Mouse (Mus musculus) gastrocnemius, postnatal 14 days (tissue): ENCODE measurements at regions not wholly inside any gene's neighbourhood (a gene's known extent, or its start where the extent isn't known, plus 50 kb on each side); places are given as distances from the start of the nearest gene placed in this dataset.
A peak's percentile ranks its signal among the peaks of the same experiment; 100 is the strongest.

ENCODE experiments used
- DNase-seq: peaks from one replicate; pipeline ENCODE4 v3.0.0; 2021; ENCODE audit warnings: mixed read lengths
- intact Hi-C: fragments of 180-260 bp; cut with DNase I; formaldehyde crosslinking; loops from one replicate; pipeline ENCODE4 v1.15.1; 2025; ENCODE audit warnings: low total_unique reads

DNA sequence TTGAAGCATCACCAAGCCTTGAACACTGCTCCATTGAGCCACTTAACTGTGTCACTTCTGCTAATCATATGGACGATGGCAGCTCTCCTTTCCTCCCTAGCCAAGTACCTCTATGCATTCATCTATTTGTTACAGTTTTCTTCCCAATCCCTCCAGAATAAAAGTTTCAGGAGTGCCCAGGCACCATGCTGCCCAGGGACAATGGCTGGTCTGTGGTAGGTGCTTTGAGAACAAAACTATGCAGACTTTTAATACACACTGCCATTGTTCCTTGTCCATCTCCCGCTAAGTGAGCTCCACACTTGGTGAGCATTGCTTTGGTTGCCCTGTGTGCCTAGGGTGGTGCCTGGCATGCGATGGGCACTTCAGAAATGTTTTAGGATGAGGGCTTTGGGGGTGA, 320.5 kb upstream of the Prkd1 start:
- no peak for DNase-seq
- intact Hi-C loops = no loop called here

DNA sequence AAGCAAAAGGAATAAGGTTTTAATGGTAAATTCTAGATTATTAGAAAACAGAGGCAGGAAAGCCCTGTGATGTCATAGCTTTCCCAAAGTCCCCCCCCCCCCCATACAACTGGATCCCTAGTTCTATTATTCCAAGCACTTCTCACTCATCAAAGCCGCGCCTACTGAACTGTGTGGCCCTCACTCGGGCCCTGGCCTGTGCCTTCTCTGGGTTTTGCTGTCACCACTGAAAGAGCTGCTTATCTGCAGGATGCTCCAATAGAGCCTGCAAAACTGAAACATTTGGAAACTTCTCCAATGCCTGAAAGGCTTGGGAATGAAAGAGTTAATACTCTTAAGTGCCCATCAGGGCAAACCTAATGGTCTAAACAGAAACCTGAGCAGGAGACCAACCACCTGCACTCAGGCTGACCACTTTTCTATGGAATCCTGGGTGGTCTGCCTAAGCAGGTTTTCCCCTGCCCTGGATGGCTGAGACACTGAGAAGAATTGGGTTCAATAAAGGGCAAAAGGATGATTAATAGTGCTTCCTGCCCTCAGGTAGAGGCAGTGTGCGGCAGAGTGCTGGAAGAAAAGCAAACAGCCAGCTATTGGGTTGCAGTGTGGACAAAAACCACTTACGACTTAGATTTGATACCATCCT, 318.4 kb upstream of the Prkd1 start:
- intact Hi-C loops = no loop called here

DNA sequence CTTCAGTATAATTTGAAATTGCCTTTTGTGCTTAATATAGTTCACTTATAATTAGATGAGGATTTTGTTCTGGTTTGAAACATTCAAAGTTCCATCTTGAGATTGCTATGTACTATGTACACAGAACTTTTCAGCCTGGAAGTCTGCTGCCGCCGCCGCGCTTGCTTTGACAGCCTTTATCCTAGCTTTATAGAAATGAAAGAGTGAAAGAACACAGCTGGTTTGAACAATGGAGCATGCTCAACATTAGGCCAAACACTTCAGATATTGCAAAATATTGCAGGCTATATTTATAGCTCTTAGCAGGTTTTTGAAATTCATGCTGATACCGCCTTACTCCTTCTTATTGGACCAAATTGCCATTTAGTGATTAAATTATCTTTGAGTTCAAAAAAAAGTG, 305.1 kb upstream of the Prkd1 start:
- no peak for DNase-seq
- intact Hi-C loops = no loop called here

More for the DNA sequence above, 318.4 kb upstream of the Prkd1 start:
- no peak for DNase-seq

DNA sequence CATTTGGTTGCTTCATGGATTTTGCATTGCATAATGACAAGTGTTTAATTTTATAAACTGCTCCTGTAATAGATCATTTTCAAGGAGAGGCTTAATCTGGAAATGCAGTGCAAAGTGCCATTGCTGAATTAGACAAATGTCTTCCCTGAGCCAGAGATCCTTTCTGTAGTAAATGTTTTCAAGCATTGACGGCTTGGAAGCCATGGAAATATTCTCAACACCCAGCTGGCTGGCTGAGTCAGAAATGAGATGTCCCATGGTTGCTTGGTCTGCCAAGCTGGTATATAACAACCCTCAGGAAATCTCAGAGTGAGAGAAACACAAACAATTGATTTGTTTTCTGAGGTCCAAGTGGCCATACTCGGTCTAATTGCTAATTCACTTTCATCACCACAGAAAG, 298.1 kb upstream of the Prkd1 start:
- DNase-seq = no peak
- intact Hi-C loops = no loop called here

DNA sequence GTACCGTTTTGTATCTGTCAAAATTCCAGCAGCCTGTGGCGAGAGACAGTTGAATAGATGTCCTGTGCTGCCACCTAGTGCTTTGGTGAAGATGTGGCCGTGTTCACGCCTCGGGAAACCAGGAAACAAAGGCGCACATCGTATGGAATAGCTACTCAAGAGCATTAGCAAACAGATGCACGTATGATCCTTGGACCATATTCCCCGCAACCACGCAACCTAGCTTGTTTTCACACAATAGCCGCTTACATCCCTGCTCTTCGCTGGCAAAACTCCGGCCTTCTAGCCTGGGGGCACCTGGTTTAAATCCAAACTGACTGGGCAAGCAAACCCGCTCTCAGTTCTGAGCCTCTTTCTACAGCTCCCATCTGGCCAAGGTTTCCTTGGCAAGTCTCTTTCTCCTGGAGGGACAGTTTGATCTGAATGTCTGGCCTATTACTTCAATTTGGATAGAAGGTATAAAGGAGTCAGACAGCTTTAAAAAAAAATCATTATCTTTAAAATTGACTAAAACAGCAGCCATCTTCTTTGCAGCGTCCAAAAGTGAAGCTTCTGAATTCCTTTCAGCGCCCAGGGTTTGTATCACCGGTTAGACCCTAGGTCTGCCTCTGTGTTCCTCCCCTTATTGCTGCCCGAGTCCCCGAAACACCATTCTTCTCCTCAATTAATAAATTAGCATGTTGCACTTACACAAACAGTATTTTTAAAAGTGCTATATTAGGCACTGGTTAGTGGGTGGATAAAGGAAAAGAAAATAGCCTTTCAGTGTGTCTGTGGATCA, 295.0 kb upstream of the Prkd1 start:
- peak; percentile 22 for DNase-seq
- intact Hi-C loops = loop anchor here (5.0 kb wide), 1 partner anchor 632 kb away; no protein-coding TSS in a partner anchor

DNA sequence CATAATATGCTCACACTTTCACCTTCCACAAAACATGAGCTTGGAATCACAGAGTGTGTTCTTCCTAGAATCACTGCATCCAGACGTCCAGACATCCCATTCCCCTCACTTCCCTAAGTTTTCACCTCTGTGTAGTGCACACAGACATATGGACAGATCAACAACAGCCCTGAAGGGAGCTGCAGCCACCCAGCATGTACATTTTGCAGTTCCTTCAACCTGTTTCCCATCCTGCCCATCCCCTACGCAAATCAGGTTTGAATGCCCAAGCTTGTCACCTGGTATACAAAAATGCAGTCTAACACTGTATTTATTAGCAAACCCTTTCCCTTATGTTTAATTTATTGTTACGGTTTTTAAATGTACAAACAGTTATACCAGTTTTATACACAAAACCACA, 294.4 kb upstream of the Prkd1 start:
- intact Hi-C loops = loop anchor here (5.0 kb wide), 1 partner anchor 631 kb away; no protein-coding TSS in a partner anchor
- DNase-seq = no peak

DNA sequence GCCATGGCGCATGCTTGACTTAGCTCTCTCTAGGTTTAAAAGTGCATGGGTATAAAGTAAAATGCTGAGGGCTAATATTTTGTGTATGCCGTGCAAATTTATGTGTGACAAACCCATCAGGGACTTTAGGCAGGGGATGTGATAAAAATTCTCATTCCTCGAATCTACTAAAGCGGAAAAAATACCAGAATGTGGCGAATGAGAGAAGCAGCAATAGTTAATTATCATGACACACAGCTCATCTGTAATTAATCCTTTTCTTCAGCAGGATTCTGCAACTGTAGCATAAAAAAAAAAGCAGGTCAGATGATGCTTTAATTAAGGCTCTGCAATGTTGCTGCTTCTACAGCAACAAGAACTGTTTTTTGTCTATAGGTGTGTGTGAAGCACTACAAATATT, 286.6 kb upstream of the Prkd1 start:
- DNase-seq = no peak
- intact Hi-C loops = no loop called here

DNA sequence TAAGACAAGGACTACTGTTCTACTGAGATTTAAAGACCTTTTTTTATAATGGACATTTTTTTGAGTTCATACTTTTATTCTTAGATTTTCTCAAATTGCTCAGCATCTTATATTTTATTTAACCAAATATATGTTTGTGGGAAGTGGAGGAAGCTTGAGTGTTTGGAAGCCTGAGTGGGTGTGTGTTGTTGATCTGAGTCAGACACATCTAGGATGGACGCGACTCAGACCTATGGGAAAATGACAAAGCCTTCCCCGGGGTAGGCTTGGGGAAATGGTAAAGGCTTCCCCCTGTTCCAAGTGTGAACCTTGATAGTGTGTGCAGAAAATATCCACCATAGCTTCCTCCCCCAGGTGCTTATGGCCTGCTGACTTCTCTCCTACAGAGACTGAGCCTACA, 283.6 kb upstream of the Prkd1 start:
- intact Hi-C loops = no loop called here

DNA sequence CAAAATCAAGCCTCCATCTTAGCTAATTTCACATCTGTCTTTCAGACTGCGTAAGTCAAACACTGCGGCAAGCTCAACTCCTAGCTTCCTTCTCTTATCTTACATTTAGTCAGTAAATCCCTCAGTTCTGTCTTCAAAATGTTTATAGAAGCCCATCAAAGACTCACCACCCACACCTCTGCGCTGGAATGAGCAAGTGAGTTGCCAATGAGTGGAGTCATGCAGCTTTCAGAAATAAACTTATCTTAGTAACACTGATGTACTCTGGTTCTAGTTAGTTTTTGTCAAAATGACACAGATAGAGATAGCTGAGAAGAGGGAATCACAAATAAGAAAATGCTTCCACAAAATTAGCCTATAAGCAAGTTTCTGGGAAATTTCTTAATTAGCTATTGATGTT, 280.7 kb upstream of the Prkd1 start:
- intact Hi-C loops = no loop called here
- no peak for DNase-seq

More for the DNA sequence above, 283.6 kb upstream of the Prkd1 start:
- no peak for DNase-seq

DNA sequence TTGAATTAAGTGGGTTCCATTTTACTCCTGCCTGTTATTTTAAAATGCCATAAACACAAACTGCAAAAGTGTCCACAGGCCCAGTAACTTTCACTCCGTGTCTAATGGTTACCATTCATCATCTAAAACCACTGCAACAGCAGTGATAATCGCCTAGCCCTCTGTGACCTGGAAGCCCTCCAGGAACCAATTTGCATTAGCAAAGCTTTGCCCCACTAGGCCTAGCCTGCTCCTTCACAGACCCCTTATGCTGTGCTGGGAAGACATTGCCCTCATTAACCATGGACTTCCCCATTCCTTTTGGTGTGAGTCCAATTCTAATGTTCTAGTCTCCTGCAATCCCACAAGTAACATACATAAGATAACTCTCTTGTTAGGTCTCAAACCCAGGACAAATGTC, 277.3 kb upstream of the Prkd1 start:
- DNase-seq = no peak
- intact Hi-C loops = no loop called here

DNA sequence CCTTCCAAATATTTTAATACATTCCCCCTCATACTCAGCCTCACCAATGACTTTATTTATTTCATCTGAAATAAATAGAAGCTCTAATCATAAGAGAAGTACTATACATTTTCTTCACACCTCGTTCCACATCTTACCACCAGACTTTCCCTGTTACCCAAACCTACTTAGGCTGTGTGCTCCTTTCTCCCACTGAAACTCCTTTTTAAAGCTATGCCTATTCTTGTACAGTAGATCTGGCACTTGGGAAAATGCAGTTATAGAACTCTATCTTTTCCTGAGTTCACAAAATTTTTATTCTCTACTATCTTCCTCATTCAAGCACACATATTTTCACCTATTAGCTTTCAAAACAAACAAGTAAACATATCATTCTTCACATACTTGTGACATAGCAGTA, 272.8 kb upstream of the Prkd1 start:
- intact Hi-C loops = no loop called here

DNA sequence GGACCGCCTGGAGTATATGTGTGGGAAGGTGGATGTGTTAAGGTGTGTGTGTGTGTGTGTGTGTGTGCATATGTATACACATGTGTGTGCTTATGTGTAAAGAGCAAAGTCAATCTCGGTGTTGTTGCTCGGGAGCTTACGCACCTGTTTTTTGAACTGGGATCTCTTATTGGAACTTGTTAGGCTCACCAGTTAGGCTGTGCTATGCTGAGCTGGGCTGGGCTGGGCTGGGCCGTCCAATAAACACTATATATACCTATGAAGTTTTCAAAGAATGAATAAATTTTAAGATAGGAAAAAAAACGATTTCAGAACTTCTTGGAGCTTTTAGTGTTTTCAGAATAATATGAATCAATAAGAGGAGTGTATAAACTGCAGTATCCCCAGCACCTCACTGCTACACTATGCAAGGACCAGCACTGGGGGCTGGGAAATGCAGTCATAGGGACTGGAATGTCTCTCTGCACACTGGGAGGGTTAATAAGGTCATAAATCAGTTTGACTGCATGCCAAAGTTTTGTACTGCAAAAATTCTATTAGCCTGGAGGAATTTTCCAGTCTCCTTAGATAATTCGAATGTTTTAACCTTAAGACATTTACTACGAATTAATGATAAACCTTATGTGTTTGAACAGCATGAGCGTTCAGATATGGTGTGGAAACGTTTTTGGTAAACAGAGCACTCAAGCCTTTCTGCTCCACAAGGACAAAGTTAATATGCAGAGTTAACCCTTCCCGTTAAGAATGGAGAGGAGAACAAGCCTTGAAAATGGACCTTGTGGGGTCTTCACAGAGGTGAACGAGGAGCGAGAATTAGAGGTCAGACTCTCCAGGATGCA, 250.9 kb upstream of the Prkd1 start:
- intact Hi-C loops = no loop called here
- DNase-seq = no peak

More for the DNA sequence above, 272.8 kb upstream of the Prkd1 start:
- DNase-seq = no peak

DNA sequence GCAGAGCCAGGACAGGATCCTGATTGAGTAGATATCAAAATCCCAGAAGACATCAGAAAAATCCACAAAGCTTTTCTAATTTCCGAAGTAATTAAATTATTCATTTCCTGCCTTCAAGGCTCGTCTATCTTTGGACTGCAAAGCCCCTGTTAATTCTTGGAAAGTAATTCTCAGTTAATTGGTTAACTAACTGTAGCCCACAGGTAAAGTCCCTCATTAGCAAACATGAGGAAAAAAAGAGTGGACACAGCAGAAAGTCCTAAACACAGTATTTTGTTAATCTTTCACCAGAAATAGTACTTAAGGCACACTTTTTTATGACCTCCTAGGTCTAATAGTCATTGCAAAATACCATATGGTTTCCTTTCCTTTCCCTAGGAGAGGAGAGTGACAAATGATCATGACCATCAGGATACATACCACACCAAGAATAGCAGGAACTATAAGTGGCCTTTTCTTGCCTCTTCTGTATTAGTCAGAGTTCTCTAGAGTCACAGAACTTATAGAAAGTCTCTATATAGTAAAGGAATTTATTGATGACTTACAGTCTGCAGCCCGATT, 248.8 kb upstream of the Prkd1 start:
- intact Hi-C loops = no loop called here

DNA sequence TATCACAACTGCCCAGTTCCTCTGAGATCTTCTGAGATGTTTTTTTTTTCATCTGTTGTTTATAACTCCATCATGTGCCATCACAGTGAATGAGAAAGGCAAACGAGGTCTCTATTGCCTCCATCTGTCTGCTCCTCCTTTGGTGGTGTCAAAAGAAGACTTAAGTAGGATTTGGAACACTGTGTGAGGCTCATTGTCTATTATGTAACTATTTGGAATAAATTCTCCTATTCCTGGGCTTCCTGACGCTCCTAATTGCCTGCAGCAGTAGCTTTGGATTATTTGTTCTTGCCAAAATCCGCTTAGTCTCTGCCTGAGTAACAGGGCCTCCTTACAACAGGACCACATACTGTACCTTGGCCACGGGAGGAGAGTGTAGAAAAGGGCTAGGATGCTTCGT, 244.7 kb upstream of the Prkd1 start:
- DNase-seq = no peak
- intact Hi-C loops = no loop called here

More for the DNA sequence above, 248.8 kb upstream of the Prkd1 start:
- DNase-seq = no peak

DNA sequence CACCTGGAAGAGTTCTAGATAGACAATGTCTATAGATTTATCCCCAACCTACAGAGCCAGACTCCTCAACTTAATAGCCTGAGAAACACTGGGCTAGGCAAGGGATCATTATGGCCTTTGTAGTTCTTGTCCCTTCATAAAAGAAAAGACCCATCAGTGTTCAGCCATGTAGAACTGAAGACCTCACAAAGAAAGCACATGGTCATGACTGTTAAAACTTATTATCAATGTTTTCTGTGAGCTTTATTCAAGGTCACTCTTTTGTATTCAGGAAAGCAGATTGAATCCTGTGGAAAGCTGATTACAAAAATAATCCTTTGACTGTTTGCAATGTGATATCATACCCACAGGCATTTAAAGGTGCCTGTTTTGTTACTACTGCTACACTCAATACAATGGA, 226.9 kb upstream of the Prkd1 start:
- no peak for DNase-seq
- intact Hi-C loops = no loop called here

DNA sequence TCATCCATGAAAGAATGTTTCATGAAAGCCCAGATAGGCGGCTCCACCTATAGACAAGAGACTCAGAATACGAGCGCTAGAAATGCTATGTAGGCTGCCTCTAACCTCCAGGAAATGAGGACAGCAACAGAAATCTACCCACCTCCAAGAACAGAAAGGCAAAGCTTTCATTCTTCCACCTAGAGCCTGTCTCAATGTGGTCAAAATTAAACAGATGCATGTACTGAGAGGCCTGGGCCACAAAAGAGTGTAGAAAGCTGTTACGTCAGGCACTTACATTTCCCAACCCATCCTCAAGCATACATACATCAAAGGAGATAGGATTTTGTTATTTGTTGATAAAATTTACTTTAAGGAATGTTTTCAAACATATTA, 225.1 kb upstream of the Prkd1 start:
- intact Hi-C loops = no loop called here
- no peak for DNase-seq

DNA sequence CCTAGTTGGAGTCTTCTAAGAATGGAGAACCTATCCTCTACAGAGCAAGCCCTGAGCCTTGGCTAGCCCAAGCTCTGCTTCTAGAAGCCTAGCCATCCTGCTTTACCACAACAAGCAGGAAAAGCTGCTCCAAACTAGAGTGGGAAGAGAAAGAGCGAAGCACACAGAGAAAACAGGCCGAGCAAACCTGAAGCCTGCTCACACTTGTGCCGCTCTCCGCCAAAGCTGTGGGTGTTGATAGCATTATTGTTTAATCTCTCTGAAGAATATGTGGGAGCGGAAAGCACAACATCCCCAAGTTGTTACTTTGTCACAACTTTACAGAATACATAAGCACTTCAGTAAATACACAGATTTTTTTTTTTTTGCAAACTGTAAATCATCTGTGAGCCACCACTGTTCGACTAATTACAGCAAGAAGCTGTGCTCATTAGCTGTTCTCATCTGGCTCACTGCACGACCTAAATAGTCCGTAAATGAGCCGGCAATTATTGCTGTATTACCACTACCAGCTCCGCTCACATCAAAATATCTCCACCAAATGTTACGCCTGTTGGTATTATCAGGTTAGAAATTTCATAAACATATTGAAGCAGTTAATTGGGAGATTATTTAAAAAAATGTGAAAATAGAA, 224.6 kb upstream of the Prkd1 start:
- intact Hi-C loops = no loop called here
- no peak for DNase-seq

DNA sequence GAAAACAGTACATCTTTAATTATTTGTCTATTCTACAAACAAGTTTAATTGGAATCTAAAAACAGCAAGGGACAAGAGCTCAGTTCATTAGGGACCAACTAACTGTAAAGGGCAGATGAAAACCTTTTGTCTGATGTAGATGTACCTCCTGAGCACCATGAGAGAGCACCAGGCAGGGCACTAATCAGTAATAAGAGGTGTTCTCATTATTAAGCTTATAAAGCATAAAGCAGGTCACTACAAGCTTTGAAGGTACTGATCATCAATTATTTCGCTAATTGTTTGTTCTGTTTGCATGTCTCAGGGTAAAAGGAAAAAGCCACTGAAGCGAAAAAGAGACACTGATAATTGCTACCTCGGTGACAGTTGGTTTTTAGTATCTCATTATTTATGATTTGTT, 202.7 kb upstream of the Prkd1 start:
- DNase-seq = no peak
- intact Hi-C loops = no loop called here

DNA sequence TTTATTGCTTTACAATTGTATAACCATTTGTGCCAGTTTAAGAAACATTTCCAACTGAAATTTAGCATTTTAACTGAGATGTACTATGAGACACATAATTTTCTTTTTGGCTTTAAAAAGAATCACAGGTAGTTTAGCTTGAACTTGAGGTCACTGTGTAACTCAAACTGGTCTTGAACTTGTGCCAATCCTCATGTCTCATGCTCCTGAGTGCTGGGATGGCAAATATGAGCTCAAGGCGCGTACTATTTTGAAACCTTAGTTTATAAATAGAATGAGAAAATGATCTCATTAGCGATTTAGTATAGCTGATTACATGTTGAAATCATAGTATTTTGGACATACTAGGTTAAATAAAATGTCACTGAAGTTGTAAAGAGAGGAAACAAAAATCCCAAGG, 199.1 kb upstream of the Prkd1 start:
- no peak for DNase-seq
- intact Hi-C loops = no loop called here

DNA sequence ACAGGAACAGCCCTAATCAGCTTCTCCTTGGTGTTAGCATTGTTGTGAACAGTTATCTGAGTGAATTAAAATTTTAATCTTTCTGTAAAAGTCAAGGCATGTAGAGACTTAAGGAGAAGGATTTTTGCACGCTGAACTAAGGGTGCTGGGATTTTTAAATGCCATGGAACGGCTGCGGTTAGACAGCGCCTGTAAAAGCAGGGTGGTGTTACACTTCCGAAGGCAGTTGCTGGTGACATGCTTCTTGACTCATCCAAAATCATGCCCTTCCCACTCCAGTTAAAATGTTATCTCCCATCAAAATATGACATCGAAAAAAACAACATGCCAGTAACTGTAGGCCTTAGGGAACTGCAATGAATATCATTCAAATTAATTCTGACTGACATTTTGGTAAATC, 193.8 kb upstream of the Prkd1 start:
- intact Hi-C loops = no loop called here
- DNase-seq = no peak
